Mouse (Mus musculus) midbrain, embryonic 11.5 days (tissue): Measurements from ENCODE around the gene Tapt1. TPM values are rescaled to one million over a fixed set of nuclear protein-coding genes. Genes with fewer than 3 reads are reported as not detected.

Experiments
- ATAC-seq: fragments of 200-750 bp; cut with Nextera tagmentation; 2 replicates; pipeline ENCODE4 v1.8.0; 2017; ENCODE audit warnings: moderate TSS enrichment, moderate library complexity; ENCODE audit not compliant: low FRiP score
- DNase-seq: peaks from one replicate; pipeline ENCODE4 v3.0.0; 2015; ENCODE audit warnings: low spot score; ENCODE audit errors: missing footprints
- H3K27ac ChIP-seq: fragments of 300-500 bp; sonication (generic); 2 replicates; pipeline ENCODE4 v1.5.1; 2014; ENCODE audit warnings: low read depth, low read length
- H3K27me3 ChIP-seq: fragments of 300-500 bp; sonication (generic); 2 replicates; pipeline ENCODE4 v1.6.1; 2014; ENCODE audit warnings: mild to moderate bottlenecking, low read length, moderate library complexity, mixed read lengths; ENCODE audit not compliant: control insufficient read depth, insufficient read depth
- H3K36me3 ChIP-seq: fragments of 300-500 bp; sonication (generic); 2 replicates; pipeline ENCODE4 v1.6.1; 2014; ENCODE audit warnings: mild to moderate bottlenecking, low read length, moderate library complexity, mixed read lengths; ENCODE audit not compliant: control insufficient read depth, insufficient read depth
- H3K4me1 ChIP-seq: fragments of 300-500 bp; sonication (generic); 2 replicates; pipeline ENCODE4 v1.6.1; 2014; ENCODE audit warnings: low read length; ENCODE audit not compliant: control insufficient read depth, insufficient read depth
- H3K4me2 ChIP-seq: fragments of 300-500 bp; sonication (generic); 2 replicates; pipeline ENCODE4 v1.6.1; 2014; ENCODE audit warnings: mild to moderate bottlenecking, moderate library complexity
- H3K4me3 ChIP-seq: fragments of 300-500 bp; sonication (generic); 2 replicates; pipeline ENCODE4 v1.5.1; 2014; ENCODE audit warnings: low read depth, low read length
- H3K9ac ChIP-seq: fragments of 300-500 bp; sonication (generic); 2 replicates; pipeline ENCODE4 v1.6.1; 2014; ENCODE audit warnings: low read length
- H3K9me3 ChIP-seq: fragments of 300-500 bp; sonication (generic); 2 replicates; pipeline ENCODE4 v1.6.1; 2016; ENCODE audit warnings: low read length; ENCODE audit not compliant: control insufficient read depth
- WGBS: fragments of 180-500 bp; shearing (Covaris S2); extraction: QIAGEN DNeasy Blood & Tissue Kit; methylation state at CpG from one replicate; pipeline ENCODE4 v1.1.7; 2014; 5-methylcytosine and 5-hydroxymethylcytosine counted together
- polyA plus RNA-seq: library from polyadenylated mRNA; unstranded; fragments of >200 nt; fragmentation: Nextera tagmentation; extraction: Ambion mirVana; gene quantifications from 2 replicates; pipeline ENCODE4 v1.2.1, GENCODE M21; 2014

The Tapt1 gene
- polyA plus RNA-seq, 1 experiment from 2014 or later, result 27.8 TPM

DNA sequence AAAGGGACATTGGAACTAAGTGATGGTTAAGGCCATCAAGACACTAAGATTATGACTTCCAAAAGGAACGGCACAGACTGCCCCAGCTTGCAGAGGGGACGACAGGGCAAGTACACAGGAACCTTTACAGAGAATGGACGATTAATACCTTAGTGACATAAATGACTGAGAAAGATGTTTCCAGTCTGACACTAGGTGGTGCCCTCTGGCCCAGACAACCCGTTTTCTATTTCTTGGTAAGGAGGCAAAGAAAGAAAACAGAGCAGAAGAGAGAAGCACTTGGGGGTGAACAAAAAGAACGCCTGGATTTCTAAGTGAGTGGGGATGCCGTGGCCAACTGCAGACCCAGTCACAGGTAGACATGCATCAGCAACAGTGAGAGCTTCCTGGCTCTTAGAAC lies 2.2 kb downstream of the Tapt1 start:
- H3K9me3 ChIP-seq, result no peaks in the 10 kb centered on the region
- no peak overlapping the region for H3K27ac ChIP-seq
- peak overlapping the region; percentile 6; the same call in 1 of the 2 replicates for H3K4me2 ChIP-seq
- H3K4me1 ChIP-seq, result peaks cover 25% of the 10 kb centered on the region
- no peaks in the 10 kb centered on the region for H3K36me3 ChIP-seq
- H3K4me3 ChIP-seq, result no peak overlapping the region; the same call in 1 of the 2 replicates
- no peak for DNase-seq
- no peak overlapping the region; the same call in 1 of the 2 replicates for H3K9ac ChIP-seq
- WGBS, result 32% methylated on average over 6 of the region's 6 CpGs
- H3K27me3 ChIP-seq, result no peaks in the 10 kb centered on the region
- no peak for ATAC-seq

DNA sequence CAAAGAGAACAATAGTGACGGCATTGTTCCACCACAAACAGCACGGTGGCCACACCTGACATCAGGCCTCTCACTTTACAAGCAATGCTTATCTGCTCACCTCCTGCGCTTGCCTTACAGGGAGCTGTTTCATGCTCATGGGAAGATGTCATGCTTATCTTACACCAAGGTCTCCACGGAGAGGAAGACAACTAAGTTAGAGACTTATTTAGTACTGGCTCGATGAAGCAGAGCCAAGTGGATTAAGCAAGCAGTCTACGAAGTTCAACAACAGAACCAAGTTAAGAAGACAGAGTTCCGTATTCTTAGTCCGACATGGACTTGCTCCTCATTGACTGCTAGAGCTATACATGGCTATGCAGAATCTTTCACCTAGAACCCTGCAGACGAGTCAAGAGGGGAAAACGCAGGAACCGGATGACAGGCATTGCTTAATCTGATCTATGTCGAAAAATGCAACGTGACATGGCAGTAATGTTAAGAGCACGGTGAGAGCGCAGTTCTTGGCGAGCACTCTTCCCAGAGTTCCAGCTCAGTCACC lies 3.0 kb downstream of the Tapt1 start:
- Histone ChIP-seq H3K9ac (no peak overlapping the region), H3K4me1 (peaks cover 25% of the 10 kb centered on the region), H3K27me3 (no peaks in the 10 kb centered on the region), H3K27ac (no peak overlapping the region), H3K36me3 (no peaks in the 10 kb centered on the region), H3K9me3 (no peaks in the 10 kb centered on the region), H3K4me3 (no peak overlapping the region), H3K4me2 (no peak overlapping the region)
- ATAC-seq (no peak), DNase-seq (no peak)
- 86% methylated on average over 16 of the region's 16 CpGs for WGBS

DNA sequence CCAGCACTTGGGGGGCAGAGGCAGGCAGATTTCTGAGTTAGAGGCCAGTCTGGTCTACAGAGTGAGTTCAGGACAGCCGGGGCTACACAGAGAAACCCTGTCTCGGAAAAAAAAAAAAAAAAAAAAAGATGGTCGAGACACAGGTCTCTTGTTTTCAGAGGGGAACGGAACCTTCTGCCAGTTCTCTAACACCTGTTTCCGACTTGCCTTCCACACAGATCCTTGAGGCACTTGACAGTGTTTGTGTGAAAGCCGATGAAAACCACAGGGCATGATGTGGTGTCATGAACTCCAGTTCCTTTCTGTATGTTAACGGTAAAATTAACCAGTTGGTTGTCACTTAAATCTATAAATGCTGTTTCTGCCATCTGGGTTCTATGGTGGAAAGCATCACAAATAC lies 6.0 kb downstream of the Tapt1 start:
- Histone ChIP-seq H3K27ac (no peak overlapping the region), H3K4me3 (no peak overlapping the region), H3K4me1 (peaks cover 21% of the 10 kb centered on the region), H3K27me3 (no peaks in the 10 kb centered on the region), H3K9ac (no peak overlapping the region), H3K36me3 (no peaks in the 10 kb centered on the region), H3K9me3 (no peaks in the 10 kb centered on the region), H3K4me2 (no peak overlapping the region)
- no peak for ATAC-seq
- no peak for DNase-seq
- WGBS, result 89% methylated on average over 7 of the region's 7 CpGs

DNA sequence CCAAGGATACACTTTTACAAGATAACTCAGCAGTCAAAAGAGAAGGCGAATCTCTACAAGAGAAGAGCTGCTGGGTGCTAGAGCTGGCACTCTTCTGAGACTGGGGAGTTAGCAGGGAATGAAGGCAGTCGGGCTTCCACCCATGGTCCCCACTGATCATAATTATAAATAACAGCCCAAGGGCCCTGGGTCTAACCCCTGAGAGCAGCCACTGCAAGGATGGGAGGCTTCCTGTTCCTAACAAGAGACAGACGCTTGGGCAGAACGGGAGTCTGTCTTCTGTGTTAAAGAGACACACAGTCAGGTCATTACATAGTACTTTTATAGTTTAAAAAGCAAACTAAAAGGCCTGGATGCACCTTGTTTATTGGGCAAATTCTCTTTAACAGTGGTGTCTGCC lies 6.6 kb downstream of the Tapt1 start:
- H3K36me3 ChIP-seq, result no peaks in the 10 kb centered on the region
- H3K27me3 ChIP-seq, result no peaks in the 10 kb centered on the region
- no peak for DNase-seq
- no peak overlapping the region for H3K27ac ChIP-seq
- peaks cover 15% of the 10 kb centered on the region for H3K4me1 ChIP-seq
- no peak overlapping the region for H3K4me3 ChIP-seq
- no peak overlapping the region for H3K4me2 ChIP-seq
- H3K9ac ChIP-seq, result no peak overlapping the region
- WGBS, result 89% methylated on average over 4 of the region's 4 CpGs
- no peak for ATAC-seq
- no peaks in the 10 kb centered on the region for H3K9me3 ChIP-seq

DNA sequence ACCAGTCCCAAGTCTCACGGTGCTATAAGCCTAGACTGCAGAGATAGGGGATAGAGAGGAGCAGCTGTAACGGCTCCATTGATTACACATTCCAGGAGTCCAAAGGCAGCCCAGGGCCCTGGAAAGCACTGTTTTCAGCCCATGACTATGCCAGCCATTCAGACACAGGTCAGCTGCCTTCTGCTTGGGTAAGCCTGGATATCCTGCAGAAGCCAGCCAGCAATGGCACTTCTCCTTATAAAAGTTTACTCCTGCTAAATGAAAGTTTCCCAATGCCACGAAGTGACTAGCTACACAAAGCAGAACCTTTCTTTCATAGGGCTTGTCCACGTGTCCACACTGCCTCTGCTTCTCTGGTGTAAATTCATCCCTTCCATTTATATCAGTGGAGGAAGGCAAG lies 7.9 kb downstream of the Tapt1 start:
- Histone ChIP-seq H3K36me3 (no peaks in the 10 kb centered on the region), H3K4me3 (no peak overlapping the region), H3K9ac (no peak overlapping the region), H3K4me2 (no peak overlapping the region), H3K27ac (no peak overlapping the region), H3K9me3 (no peaks in the 10 kb centered on the region), H3K4me1 (peaks cover 7% of the 10 kb centered on the region; the same call in 1 of the 2 replicates), H3K27me3 (no peaks in the 10 kb centered on the region)
- DNase-seq, result no peak
- WGBS, result 86% methylated on average over 4 of the region's 4 CpGs
- ATAC-seq, result no peak

DNA sequence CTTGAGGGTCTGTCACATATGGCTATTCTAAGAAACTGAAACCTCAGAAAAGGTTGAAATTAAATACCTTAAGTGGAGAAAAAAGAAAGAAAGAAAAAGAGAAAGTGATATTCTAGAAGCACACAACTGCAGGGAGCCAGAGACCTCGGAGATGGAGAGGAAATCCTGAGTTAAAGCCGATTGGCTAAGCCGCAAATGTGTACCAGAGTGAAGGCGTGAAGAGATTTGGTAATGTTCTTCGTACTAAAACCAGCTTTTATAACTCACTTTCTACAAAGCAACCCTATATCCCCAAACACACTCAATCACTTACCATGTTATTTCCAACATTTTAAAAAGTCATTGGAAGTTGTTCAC lies 8.8 kb downstream of the Tapt1 start:
- Histone ChIP-seq H3K27me3 (no peaks in the 10 kb centered on the region), H3K4me2 (no peak overlapping the region), H3K27ac (no peak overlapping the region), H3K36me3 (no peaks in the 10 kb centered on the region), H3K4me1 (no peaks in the 10 kb centered on the region), H3K9ac (no peak overlapping the region), H3K4me3 (no peak overlapping the region), H3K9me3 (no peaks in the 10 kb centered on the region)
- DNase-seq (no peak), ATAC-seq (no peak)
- 84% methylated on average over 5 of the region's 5 CpGs for WGBS

DNA sequence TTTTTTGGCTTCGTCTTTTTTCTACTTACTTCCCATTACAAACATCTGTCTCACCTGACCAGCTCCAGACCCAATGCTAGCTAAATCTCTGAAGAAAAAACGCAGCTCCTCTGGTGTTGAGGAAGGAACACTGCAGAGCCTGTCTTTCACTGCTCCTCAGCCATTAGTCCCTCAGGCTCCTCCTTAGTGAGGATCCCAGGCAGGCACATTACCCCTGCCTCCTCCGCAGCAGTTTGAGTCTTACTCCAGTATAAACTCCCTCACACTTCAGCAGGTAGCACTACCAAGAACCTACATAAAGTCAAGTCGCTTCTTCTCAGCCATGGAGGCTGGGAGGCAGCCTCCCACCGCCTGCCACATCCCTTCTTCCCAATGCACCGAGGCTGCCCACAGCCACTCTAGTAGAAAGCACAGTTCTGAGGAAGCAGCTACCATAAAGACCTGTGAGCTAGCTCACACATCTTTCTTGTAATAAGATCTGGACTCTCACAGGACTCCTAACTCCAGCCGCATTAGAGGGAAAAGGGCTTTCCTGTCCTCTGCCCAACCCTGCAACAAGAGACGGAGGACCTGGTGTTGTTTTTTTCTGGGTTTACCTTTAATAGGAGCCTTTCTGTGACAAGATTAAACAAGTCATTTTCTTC lies 9.3 kb downstream of the Tapt1 start:
- Histone ChIP-seq H3K4me1 (no peaks in the 10 kb centered on the region), H3K9me3 (no peaks in the 10 kb centered on the region), H3K4me3 (no peak overlapping the region), H3K9ac (no peak overlapping the region), H3K27ac (no peak overlapping the region), H3K4me2 (no peak overlapping the region), H3K27me3 (no peaks in the 10 kb centered on the region), H3K36me3 (no peaks in the 10 kb centered on the region)
- ATAC-seq, result no peak
- no peak for DNase-seq
- 84% methylated on average over 8 of the region's 8 CpGs for WGBS

DNA sequence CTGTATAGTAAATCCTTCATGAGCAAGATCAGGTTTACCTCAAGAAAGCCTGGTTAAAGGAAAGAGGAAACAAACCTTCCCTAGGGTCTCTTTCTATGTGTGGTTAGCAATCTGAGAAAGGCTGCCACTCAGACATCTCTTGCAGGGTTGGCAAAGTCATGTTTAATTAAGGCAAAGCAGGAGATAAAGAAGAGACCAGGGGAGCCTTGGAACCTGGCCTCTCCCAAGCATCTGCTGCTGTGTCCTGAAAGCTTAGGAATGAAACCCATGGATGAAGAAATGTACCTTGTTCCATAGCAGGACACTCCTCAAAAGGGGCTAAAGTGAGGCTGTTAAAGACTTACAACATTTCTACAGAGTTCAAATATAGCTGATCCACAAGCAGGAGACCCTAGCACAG lies 11.3 kb downstream of the Tapt1 start:
- Histone ChIP-seq H3K36me3 (no peaks in the 10 kb centered on the region), H3K4me1 (no peaks in the 10 kb centered on the region), H3K4me3 (no peak overlapping the region), H3K27ac (no peak overlapping the region), H3K27me3 (no peaks in the 10 kb centered on the region), H3K4me2 (no peak overlapping the region), H3K9ac (no peak overlapping the region), H3K9me3 (no peaks in the 10 kb centered on the region)
- DNase-seq (no peak), ATAC-seq (no peak)

DNA sequence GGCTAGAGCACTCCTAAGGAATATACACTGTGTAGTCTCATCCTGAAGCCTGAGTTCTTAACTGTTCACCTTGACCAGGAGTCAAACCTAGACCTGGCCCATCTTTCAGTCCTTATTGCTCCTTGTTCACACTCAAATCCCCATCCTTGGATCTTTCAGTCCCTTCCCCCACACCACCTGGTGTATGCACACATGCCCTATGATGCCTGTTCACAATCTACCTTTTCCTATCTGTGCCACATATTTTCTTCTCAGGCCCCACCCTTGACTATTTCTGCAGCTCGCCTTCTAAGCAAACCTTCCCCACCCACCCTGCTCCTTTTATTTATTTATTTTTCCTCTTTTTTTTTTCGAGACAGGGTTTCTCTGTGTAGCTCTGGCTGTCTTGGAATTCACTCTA lies 12.4 kb downstream of the Tapt1 start:
- ATAC-seq (no peak), DNase-seq (no peak)
- 80% methylated on average over 2 of the region's 2 CpGs for WGBS
- Histone ChIP-seq H3K27ac (no peak overlapping the region), H3K36me3 (no peaks in the 10 kb centered on the region), H3K4me3 (no peak overlapping the region), H3K4me2 (no peak overlapping the region), H3K9ac (no peak overlapping the region), H3K9me3 (no peaks in the 10 kb centered on the region), H3K4me1 (no peaks in the 10 kb centered on the region), H3K27me3 (no peaks in the 10 kb centered on the region)
